Mouse (Mus musculus) brain, embryonic 14.5 days (tissue): ENCODE measurements around the gene Cblc.

ENCODE experiments used
- CTCF ChIP-seq: fragments of 200-500 bp; IDR thresholded peaks from 2 replicates; pipeline ENCODE4 v1.5.1; 2012; ENCODE audit warnings: inconsistent platforms, mild to moderate bottlenecking, moderate library complexity, borderline replicate concordance; ENCODE audit not compliant: insufficient read depth, insufficient read length; ENCODE audit errors: extremely low read depth
- POLR2A ChIP-seq: fragments of 200-500 bp; IDR thresholded peaks from 2 replicates; pipeline ENCODE4 v1.6.1; 2012; ENCODE audit warnings: mild to moderate bottlenecking, inconsistent platforms, borderline replicate concordance; ENCODE audit not compliant: poor library complexity, insufficient read depth, insufficient read length, severe bottlenecking; ENCODE audit errors: extremely low read depth

GRCm38 (mm10) chr7:19769001-19769400 is 27.6 kb downstream of the Cblc start:
- no peak for TF ChIP-seq CTCF
- no peak for TF ChIP-seq POLR2A
